Mouse (Mus musculus): ENCODE results near the gene Zc3h15.

The Zc3h15 gene

GRCm38 (mm10) chr2:83713946-83714345, 69.7 kb downstream of the Zc3h15 start:
- DNase-seq (ENCODE audit: low read depth, low spot score): no peak
